Mouse (Mus musculus) frontal cortex, postnatal 25 days (tissue): Measurements from ENCODE around the gene Dbn1.
A peak's percentile ranks its signal among the peaks of the same experiment; 100 is the strongest.
"Not testable (repeated sequence)": the region's sequence is repeated elsewhere in the genome, so short reads cannot be mapped to it uniquely, and the experiment has no call there.

Experiments used
- DNase-seq, 2 experiments: peaks; one replicate each; pipeline ENCODE4 v3.0.0; 2022; ENCODE audit warnings: low spot score in 2 of 2

Dbn1 gene

GRCm38 (mm10) chr13:55450511-55450980 is 37.4 kb downstream of the Dbn1 start:
- DNase-seq = peak in 1 of 2 experiments; percentile 30

- no peak for DNase-seq
Observed at GRCm38 (mm10) chr13:55449679-55450441, 38.1 kb downstream of the Dbn1 start.

- DNase-seq = no peak
Observed at GRCm38 (mm10) chr13:55449205-55449604, 38.7 kb downstream of the Dbn1 start.

GRCm38 (mm10) chr13:55448131-55448530 is 39.8 kb downstream of the Dbn1 start:
- no peak for DNase-seq

GRCm38 (mm10) chr13:55447543-55447943 is 40.4 kb downstream of the Dbn1 start:
- DNase-seq = no peak

GRCm38 (mm10) chr13:55446483-55447105 is 41.3 kb downstream of the Dbn1 start:
- DNase-seq = no peak

GRCm38 (mm10) chr13:55445361-55446091 is 42.4 kb downstream of the Dbn1 start:
- no peak for DNase-seq

- peak; percentile 96 to 99 for DNase-seq
Observed at GRCm38 (mm10) chr13:55444937-55445315, 43.0 kb downstream of the Dbn1 start, which contains the start of gene Grk6. TSS of gene Grk6 (plus strand) at chr13:55445072.

- DNase-seq = peak in 1 of 2 experiments; percentile 25
Observed at GRCm38 (mm10) chr13:55444286-55444936, 43.5 kb downstream of the Dbn1 start.

- no peak for DNase-seq
Observed at GRCm38 (mm10) chr13:55443799-55444285, 44.1 kb downstream of the Dbn1 start.

GRCm38 (mm10) chr13:55437111-55437629 is 50.7 kb downstream of the Dbn1 start:
- DNase-seq = not testable (repeated sequence)

GRCm38 (mm10) chr13:55431889-55432685 is 55.8 kb downstream of the Dbn1 start:
- no peak for DNase-seq

- DNase-seq = no peak
Observed at GRCm38 (mm10) chr13:55430566-55430965, 57.3 kb downstream of the Dbn1 start.

- no peak for DNase-seq
Observed at GRCm38 (mm10) chr13:55429226-55429888, 58.6 kb downstream of the Dbn1 start.

- no peak for DNase-seq
Observed at GRCm38 (mm10) chr13:55426613-55427012, 61.3 kb downstream of the Dbn1 start, which contains the start of gene F12. TSS of gene F12 (minus strand) at chr13:55426793.
